Mouse (Mus musculus): ENCODE data around the gene Mast1. TPM values are rescaled to one million over a fixed set of nuclear protein-coding genes. Genes with fewer than 3 reads are reported as not detected.

Mast1 gene
- polyA plus RNA-seq, 1 experiment, result not detected

GRCm38 (mm10) chr8:84907493-84907892 is 29.7 kb downstream of the Mast1 start:
- no peak for TF ChIP-seq CTCF (IDR thresholded peaks at IDR 0.05; ENCODE audit: control insufficient read depth, insufficient read depth, insufficient read length)
- TF ChIP-seq FOSL1 (IDR thresholded peaks at IDR 0.05; ENCODE audit: insufficient read depth, low read length, poor library complexity, severe bottlenecking), result no peak
- TF ChIP-seq MYOG (IDR thresholded peaks at IDR 0.05; ENCODE audit: control insufficient read depth, extremely low read depth, insufficient read length), result no peak
- TF ChIP-seq MYOD1 (IDR thresholded peaks at IDR 0.05; ENCODE audit: control insufficient read depth, insufficient read length, low read depth), result no peak
- TF ChIP-seq USF1 (IDR thresholded peaks at IDR 0.05; ENCODE audit: low read depth), result no peak
- no peak for TF ChIP-seq CEBPB (IDR thresholded peaks at IDR 0.05; ENCODE audit: low read depth)
- TF ChIP-seq MAX (IDR thresholded peaks at IDR 0.05), result no peak
- Histone ChIP-seq H3K79me2 (ENCODE audit: control insufficient read depth, insufficient read depth) (no peaks in the 10 kb centered on the region), H3K4me3 (ENCODE audit: insufficient read depth, poor library complexity, severe bottlenecking) (no peak overlapping the region), H3K36me3 (ENCODE audit: control insufficient read depth, insufficient read depth) (no peaks in the 10 kb centered on the region), H3K79me3 (ENCODE audit: low read depth) (no peaks in the 10 kb centered on the region), H3K27me3 (ENCODE audit: control insufficient read depth, insufficient read depth, insufficient read length) (no peaks in the 10 kb centered on the region), H3ac (ENCODE audit: control insufficient read depth, insufficient read length, low read depth) (no peak overlapping the region)

DNA sequence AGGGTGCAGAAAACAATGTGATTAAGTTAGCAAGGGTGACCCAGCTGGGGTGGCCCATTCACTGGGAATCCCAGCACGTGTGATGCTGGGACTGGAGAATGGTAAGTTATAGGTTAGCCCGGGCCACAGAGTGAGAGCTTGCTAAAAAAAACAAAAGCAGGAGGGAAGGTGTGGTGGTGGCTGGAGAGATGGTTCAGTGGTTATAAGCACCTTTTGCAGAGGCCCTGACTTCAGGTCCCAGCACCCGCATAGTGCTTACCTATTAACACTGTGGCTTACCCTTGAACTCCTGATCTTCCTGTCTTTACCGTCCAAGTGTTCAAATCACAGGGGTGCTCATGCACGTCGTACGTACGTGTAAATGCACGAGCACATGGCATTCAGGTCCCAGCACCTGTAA is 30.1 kb downstream of the Mast1 start:
- Histone ChIP-seq H3K79me3 (ENCODE audit: low read depth) (no peaks in the 10 kb centered on the region), H3K79me2 (ENCODE audit: control insufficient read depth, insufficient read depth) (no peaks in the 10 kb centered on the region), H3K4me3 (ENCODE audit: insufficient read depth, poor library complexity, severe bottlenecking) (no peak overlapping the region), H3ac (ENCODE audit: control insufficient read depth, insufficient read length, low read depth) (no peak overlapping the region), H3K36me3 (ENCODE audit: control insufficient read depth, insufficient read depth) (no peaks in the 10 kb centered on the region), H3K27me3 (ENCODE audit: control insufficient read depth, insufficient read depth, insufficient read length) (no peaks in the 10 kb centered on the region)
- no peak for TF ChIP-seq CEBPB (IDR thresholded peaks at IDR 0.05; ENCODE audit: low read depth)
- TF ChIP-seq MYOG (IDR thresholded peaks at IDR 0.05; ENCODE audit: control insufficient read depth, extremely low read depth, insufficient read length), result no peak
- TF ChIP-seq MYOD1 (IDR thresholded peaks at IDR 0.05; ENCODE audit: control insufficient read depth, insufficient read length, low read depth), result no peak
- TF ChIP-seq FOSL1 (IDR thresholded peaks at IDR 0.05; ENCODE audit: insufficient read depth, low read length, poor library complexity, severe bottlenecking), result no peak
- TF ChIP-seq USF1 (IDR thresholded peaks at IDR 0.05; ENCODE audit: low read depth), result no peak
- no peak for TF ChIP-seq MAX (IDR thresholded peaks at IDR 0.05)
- TF ChIP-seq CTCF (IDR thresholded peaks at IDR 0.05; ENCODE audit: control insufficient read depth, insufficient read depth, insufficient read length), result no peak

- peaks cover 5% of the 10 kb centered on the region for H3K27me3 ChIP-seq (ENCODE audit: control insufficient read depth, insufficient read depth, insufficient read length)
- no peak for TF ChIP-seq CEBPB (IDR thresholded peaks at IDR 0.05; ENCODE audit: low read depth)
- H3K79me2 ChIP-seq (ENCODE audit: control insufficient read depth, insufficient read depth), result no peaks in the 10 kb centered on the region
- no peak overlapping the region for H3K4me3 ChIP-seq (ENCODE audit: insufficient read depth, poor library complexity, severe bottlenecking)
- no peaks in the 10 kb centered on the region for H3K36me3 ChIP-seq (ENCODE audit: control insufficient read depth, insufficient read depth)
- H3ac ChIP-seq (ENCODE audit: control insufficient read depth, insufficient read length, low read depth), result no peak overlapping the region
- H3K79me3 ChIP-seq (ENCODE audit: low read depth), result no peaks in the 10 kb centered on the region
Observed at GRCm38 (mm10) chr8:84904351-84904750, 32.8 kb downstream of the Mast1 start.

DNA sequence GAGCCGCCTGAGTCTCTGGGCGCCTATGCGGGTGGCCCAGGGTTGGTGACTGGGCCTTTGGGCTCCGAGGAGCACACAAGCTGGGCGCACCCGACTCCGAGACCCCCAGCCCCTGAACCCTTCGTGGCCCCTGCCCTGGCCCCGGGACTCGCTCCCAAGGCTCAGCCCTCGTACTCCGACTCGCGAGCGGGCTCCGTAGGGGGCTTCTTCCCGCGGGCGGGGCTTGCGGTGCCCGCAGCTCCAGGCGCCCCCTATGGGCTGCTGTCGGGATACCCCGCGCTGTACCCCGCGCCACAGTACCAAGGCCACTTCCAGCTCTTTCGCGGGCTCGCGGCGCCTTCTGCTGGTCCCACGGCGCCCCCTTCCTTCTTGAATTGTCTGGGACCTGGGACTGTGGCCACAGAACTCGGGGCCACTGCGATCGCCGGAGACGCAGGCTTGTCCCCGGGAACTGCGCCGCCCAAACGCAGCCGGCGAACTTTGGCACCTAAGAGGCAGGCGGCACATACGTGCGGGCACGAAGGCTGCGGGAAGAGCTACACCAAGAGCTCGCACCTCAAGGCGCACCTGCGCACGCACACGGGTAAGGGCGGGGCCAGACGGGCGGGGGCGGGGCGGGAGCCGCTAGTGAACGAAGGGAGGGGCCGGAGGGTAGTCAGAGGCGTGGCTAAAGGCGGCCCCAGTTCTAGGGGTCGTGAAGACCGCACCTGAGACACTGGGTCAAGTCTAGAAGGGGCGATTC is 34.1 kb downstream of the Mast1 start:
- Histone ChIP-seq H3K4me3 (ENCODE audit: insufficient read depth, poor library complexity, severe bottlenecking) (peak overlapping the region; percentile 31), H3K27me3 (ENCODE audit: control insufficient read depth, insufficient read depth, insufficient read length) (peaks cover 8% of the 10 kb centered on the region), H3K79me3 (ENCODE audit: low read depth) (no peaks in the 10 kb centered on the region), H3K36me3 (ENCODE audit: control insufficient read depth, insufficient read depth) (no peaks in the 10 kb centered on the region), H3K79me2 (ENCODE audit: control insufficient read depth, insufficient read depth) (no peaks in the 10 kb centered on the region), H3ac (ENCODE audit: control insufficient read depth, insufficient read length, low read depth) (peak overlapping the region; percentile 59)
- TF ChIP-seq CTCF (IDR thresholded peaks at IDR 0.05; ENCODE audit: control insufficient read depth, insufficient read depth, insufficient read length) (peak; percentile 97), USF1 (IDR thresholded peaks at IDR 0.05; ENCODE audit: low read depth) (no peak)

DNA sequence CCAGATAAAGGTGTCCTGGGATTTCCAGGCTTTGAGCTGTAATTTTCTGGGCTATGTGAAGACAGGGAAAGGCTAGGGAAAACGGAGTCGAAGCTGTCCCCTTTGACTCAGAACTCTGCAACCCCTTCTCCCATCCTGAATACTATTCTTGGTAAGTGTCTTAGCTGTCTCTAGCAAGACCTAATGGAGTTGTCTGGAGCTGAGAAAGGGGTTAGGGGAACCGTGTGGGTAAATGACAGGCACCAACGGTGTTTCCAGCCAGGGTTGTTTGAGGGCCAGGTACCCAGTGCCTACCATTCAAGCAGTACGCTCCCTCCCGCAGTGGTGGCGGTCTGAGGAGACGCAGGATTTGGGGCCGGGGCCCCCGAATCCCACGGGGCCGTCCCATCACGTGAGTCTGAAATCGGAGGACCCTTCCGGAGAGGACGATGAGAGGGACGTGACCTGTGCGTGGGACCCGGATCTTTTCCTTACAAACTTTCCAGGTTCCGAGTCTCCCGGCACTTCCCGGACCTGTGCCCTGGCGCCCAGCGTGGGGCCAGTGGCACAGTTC is 34.7 kb downstream of the Mast1 start:
- no peak for TF ChIP-seq FOSL1 (IDR thresholded peaks at IDR 0.05; ENCODE audit: insufficient read depth, low read length, poor library complexity, severe bottlenecking)
- no peak for TF ChIP-seq USF1 (IDR thresholded peaks at IDR 0.05; ENCODE audit: low read depth)
- no peak for TF ChIP-seq MYOG (IDR thresholded peaks at IDR 0.05; ENCODE audit: control insufficient read depth, extremely low read depth, insufficient read length)
- TF ChIP-seq CTCF (IDR thresholded peaks at IDR 0.05; ENCODE audit: control insufficient read depth, insufficient read depth, insufficient read length), result no peak
- TF ChIP-seq MYOD1 (IDR thresholded peaks at IDR 0.05; ENCODE audit: control insufficient read depth, insufficient read length, low read depth), result no peak
- no peak for TF ChIP-seq CEBPB (IDR thresholded peaks at IDR 0.05; ENCODE audit: low read depth)
- no peak for TF ChIP-seq MAX (IDR thresholded peaks at IDR 0.05)
- peak overlapping the region; percentile 52 for H3ac ChIP-seq (ENCODE audit: control insufficient read depth, insufficient read length, low read depth)
- peaks cover 8% of the 10 kb centered on the region for H3K27me3 ChIP-seq (ENCODE audit: control insufficient read depth, insufficient read depth, insufficient read length)
- H3K79me2 ChIP-seq (ENCODE audit: control insufficient read depth, insufficient read depth), result no peaks in the 10 kb centered on the region
- no peaks in the 10 kb centered on the region for H3K36me3 ChIP-seq (ENCODE audit: control insufficient read depth, insufficient read depth)
- peak overlapping the region; percentile 31 for H3K4me3 ChIP-seq (ENCODE audit: insufficient read depth, poor library complexity, severe bottlenecking)
- H3K79me3 ChIP-seq (ENCODE audit: low read depth), result no peaks in the 10 kb centered on the region

- TF ChIP-seq USF1 (IDR thresholded peaks at IDR 0.05; ENCODE audit: low read depth), result no peak
- no peak for TF ChIP-seq MYOD1 (IDR thresholded peaks at IDR 0.05; ENCODE audit: control insufficient read depth, insufficient read length, low read depth)
- no peak for TF ChIP-seq MYOG (IDR thresholded peaks at IDR 0.05; ENCODE audit: control insufficient read depth, extremely low read depth, insufficient read length)
- TF ChIP-seq CTCF (IDR thresholded peaks at IDR 0.05; ENCODE audit: control insufficient read depth, insufficient read depth, insufficient read length), result no peak
- TF ChIP-seq FOSL1 (IDR thresholded peaks at IDR 0.05; ENCODE audit: insufficient read depth, low read length, poor library complexity, severe bottlenecking), result no peak
- TF ChIP-seq MAX (IDR thresholded peaks at IDR 0.05), result no peak
- TF ChIP-seq CEBPB (IDR thresholded peaks at IDR 0.05; ENCODE audit: low read depth), result no peak
- H3K79me2 ChIP-seq (ENCODE audit: control insufficient read depth, insufficient read depth), result no peaks in the 10 kb centered on the region
- peak within 1 kb of the TSS; percentile 31 for H3K4me3 ChIP-seq (ENCODE audit: insufficient read depth, poor library complexity, severe bottlenecking)
- no peaks in the 10 kb centered on the region for H3K79me3 ChIP-seq (ENCODE audit: low read depth)
- peaks cover 8% of the 10 kb centered on the region for H3K27me3 ChIP-seq (ENCODE audit: control insufficient read depth, insufficient read depth, insufficient read length)
- H3ac ChIP-seq (ENCODE audit: control insufficient read depth, insufficient read length, low read depth), result peak within 1 kb of the TSS; percentile 52
- H3K36me3 ChIP-seq (ENCODE audit: control insufficient read depth, insufficient read depth), result no peaks in the 10 kb centered on the region
Observed at GRCm38 (mm10) chr8:84901752-84902151, 35.4 kb downstream of the Mast1 start, which contains the start of gene Klf1. TSS of gene Klf1 (plus strand) at chr8:84901928.

Measured in C2C12 (cell line).